Mouse (Mus musculus): ENCODE measurements at regions not wholly inside any gene's neighbourhood (a gene's known extent, or its start where the extent isn't known, plus 50 kb on each side); places are given as distances from the start of the nearest gene placed in this dataset.

DNA sequence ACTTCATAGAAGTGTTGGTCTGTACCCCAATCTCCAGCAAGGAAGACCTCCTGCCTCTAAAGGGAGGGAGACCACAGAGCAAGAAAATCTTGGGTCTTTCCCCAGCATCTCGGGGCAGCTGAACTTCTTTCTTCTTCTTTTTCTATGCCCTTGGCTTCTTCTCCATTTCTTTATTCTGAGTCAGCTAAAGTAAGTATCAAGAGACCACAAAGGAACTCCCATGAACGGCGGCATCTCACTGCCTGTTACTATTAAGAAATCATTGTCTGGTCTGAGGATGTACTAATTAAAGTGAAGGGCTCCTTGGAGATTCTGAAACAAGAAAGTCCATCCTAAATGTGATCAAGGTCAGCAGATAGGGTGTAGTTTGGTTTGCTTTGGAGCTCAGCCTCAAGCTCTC is 64.1 kb upstream of the Tbl1x start:
- 82% methylated on average over 3 of the region's 3 CpGs for WGBS
- H3K4me1 ChIP-seq (replicated peaks), result no peaks in the 10 kb centered on the region
- no peak overlapping the region for H3K4me2 ChIP-seq (replicated peaks)
- H3K9ac ChIP-seq (replicated peaks), result no peak overlapping the region
- H3K27me3 ChIP-seq, result no peaks in the 10 kb centered on the region
- H3K4me3 ChIP-seq (replicated peaks), result no peak overlapping the region
- no peaks in the 10 kb centered on the region for H3K36me3 ChIP-seq
- H3K9me3 ChIP-seq, result no peaks in the 10 kb centered on the region
- no peak for ATAC-seq
- no peak overlapping the region for H3K27ac ChIP-seq

DNA sequence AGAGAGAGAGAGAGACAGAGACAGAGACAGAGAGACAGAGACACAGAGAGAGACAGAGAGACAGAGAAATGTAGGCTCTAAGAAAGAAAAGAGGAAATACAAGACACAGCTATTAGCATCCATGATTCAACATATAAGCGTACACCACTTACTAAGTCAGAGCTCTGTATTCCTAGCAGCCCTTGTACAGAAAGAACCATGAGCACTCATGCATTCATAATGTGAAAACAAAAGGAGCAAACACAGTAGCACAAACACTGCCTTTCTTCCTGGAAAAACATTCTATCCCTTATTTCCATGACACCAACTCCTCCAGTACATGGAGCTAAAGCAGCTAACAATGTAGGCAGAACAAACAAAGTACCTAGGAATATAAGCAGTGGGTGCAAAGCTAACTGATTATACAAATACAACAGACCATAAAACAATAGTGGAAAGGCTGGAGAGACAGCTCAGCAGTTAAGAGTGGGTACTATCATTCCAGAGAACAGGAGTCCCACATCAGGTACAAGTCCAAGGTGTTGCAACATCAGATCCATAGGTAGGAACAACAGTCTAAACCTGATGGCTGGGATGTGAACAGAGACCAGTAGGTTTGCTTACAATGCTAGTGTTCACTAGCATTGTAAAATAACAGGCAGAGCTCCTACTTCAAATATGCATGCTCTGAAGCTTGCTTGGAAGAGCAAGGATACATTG is 58.7 kb upstream of the Tbl1x start:
- 0 out of 2 replicates have a peak, but pooled peaks have one; percentile 24 for ATAC-seq
- no peaks in the 10 kb centered on the region for H3K4me1 ChIP-seq (replicated peaks)
- WGBS, result 48% methylated on average over 1 of the region's 1 CpGs

More for the DNA sequence above, 58.7 kb upstream of the Tbl1x start:
- H3K27ac ChIP-seq, result no peak overlapping the region
- H3K36me3 ChIP-seq, result no peaks in the 10 kb centered on the region
- H3K27me3 ChIP-seq, result no peaks in the 10 kb centered on the region
- H3K4me2 ChIP-seq (replicated peaks), result no peak overlapping the region
- H3K9me3 ChIP-seq, result no peaks in the 10 kb centered on the region
- no peak overlapping the region for H3K9ac ChIP-seq (replicated peaks)
- H3K4me3 ChIP-seq (replicated peaks), result no peak overlapping the region

Data from midbrain, embryonic 13.5 days (tissue).